Mouse (Mus musculus) kidney, adult 18-20 months (tissue): ENCODE measurements around the gene Bmp8b.
A peak's percentile ranks its signal among the peaks of the same experiment; 100 is the strongest.
"Not testable (repeated sequence)": the region's sequence is repeated elsewhere in the genome, so short reads cannot be mapped to it uniquely, and the experiment has no call there.

ENCODE experiments used
- DNase-seq: peaks from one replicate; pipeline ENCODE4 v3.0.0; 2021

Bmp8b gene

DNA sequence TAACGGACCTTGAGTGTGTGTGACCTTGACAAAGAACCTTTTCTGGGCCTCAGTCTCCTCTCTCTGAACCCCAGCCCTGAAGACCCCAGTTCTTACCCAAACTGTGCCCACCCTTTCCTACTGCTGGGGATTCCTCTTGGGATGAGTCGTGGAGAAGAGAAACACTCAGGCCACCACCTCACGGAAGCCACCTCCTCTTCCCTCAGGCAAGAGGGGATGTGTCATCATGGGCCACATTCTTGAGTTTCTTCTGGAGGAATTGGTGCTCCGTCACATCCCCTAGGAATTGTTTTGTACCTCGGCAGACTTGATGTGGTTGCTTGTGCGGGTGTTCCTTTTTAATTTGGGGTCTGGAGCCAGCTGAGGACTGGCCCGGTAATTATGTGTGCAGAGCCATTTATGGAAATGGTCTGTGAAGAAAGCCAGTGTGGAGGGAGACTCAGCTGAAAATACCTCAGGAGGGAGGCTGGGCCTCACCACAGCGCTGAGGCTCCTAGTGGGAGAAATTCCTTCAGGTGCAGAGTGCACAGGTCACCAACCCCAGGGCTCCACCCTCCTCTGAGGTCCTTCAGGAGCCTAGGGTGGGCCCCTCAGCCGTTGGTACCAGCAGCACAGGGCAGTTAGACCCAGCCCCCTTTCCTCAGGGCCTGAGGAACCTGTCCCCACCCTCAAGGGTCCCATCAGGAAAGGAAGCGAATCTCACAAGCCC is 6.5 kb downstream of the Bmp8b start:
- not testable (repeated sequence) for DNase-seq

DNA sequence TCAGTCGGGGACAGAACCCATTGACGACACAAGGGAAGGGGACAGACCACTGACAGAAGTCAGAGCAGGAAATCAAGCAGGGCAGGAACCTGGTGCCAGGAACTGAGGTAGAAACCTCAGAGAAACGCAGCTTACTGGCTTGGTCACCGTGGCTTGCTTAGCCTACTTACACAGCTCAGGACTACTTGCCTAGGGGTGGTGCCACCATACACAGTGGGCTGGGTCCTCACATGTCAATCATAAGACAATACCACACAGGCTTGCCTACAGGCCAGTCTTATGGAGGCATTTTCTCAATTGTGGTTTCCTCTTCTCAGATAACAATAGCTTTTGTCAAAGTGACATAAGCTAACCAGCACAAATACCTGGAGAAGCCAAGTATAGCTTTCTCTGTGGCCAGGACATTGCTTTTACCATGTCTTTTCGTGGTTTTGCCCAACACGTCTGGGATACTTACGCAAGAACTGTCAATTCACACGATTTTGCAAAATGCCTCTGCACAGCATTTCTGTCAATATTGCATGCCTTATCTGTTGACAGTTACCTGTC is 7.3 kb downstream of the Bmp8b start:
- DNase-seq: no peak

- not testable (repeated sequence) for DNase-seq
Observed at GRCm38 (mm10) chr4:123114651-123115050, 9.7 kb downstream of the Bmp8b start.

DNA sequence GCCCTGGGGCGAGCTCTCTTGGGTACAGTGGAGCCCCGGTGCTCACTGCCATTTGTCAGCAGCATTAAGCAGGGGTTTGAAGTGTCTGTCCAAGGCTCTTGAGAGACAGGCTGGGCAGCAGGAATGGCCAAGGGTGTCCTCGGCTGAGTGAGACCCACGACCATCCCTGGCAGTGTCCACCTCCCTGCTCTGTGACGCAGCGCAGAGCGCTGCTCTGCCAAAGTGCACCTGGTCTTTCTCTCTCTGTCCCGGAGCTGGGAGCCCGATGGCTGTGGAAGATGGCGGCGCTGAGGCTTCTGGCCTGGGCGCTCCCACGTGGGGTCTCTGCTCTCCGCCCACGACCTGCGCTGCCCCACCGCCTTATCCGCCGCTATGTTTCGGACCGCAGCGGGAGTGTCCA is 11.0 kb downstream of the Bmp8b start, which contains the start of gene Oxct2b:
TSS of gene Oxct2b (plus strand) at position 256 of the 400 bp plus-strand sequence.
- DNase-seq: no peak

DNA sequence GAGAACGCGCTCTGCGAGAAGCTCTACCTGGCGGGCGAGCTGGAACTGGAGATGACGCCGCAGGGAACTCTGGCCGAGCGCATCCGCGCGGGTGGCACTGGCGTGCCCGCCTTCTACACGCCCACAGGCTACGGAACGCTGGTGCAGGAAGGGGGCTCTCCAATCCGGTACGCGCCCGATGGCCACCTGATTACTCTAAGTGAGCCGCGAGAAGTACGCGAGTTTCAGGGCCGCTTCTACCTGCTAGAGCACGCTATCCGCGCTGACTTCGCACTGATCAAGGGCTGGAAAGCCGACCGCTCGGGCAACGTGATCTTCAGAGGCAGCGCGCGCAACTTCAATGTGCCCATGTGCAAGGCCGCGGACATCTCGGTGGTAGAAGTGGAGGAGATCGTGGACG is 11.7 kb downstream of the Bmp8b start:
- DNase-seq: not testable (repeated sequence)

DNA sequence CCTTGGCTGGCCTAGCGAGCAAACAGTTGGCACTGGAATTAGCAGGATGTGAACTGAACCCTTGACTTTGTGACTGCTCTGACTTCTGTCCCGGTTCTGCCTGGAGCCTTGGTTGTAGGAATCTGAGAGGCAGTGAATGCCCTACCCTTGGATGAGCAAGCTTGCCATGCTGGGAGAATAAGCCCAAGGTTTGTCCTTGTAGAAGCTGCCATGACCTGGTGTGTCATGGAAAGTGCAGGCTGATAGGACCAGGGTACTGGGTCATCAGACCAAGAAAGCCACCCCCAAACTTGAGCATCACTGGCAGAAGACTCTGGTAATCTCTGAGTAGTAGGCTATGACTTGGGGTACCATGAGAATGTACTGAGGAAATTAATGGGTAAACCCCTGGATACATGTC is 16.3 kb downstream of the Bmp8b start:
- DNase-seq: no peak

DNA sequence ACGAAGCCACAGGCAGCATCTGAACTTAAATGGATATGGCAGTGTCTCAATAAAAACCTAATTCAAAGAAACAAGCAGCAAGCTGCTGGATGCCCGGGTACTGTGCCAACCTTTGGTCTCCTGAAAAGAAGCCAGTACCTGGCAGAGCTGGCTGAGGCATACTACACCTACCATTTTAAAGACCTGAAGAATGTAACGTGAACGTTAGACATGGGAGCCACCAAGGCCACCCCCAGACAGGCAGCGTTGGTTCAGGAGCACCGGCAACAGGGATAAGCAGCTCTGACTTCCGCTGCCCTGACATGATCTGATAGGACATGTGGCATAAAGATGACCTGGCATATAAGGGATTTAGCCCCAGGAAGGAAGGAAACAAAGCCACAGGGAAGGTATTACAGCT is 21.7 kb downstream of the Bmp8b start:
- DNase-seq: no peak

- no peak for DNase-seq
Observed at GRCm38 (mm10) chr4:123127051-123127450, 22.1 kb downstream of the Bmp8b start.

DNA sequence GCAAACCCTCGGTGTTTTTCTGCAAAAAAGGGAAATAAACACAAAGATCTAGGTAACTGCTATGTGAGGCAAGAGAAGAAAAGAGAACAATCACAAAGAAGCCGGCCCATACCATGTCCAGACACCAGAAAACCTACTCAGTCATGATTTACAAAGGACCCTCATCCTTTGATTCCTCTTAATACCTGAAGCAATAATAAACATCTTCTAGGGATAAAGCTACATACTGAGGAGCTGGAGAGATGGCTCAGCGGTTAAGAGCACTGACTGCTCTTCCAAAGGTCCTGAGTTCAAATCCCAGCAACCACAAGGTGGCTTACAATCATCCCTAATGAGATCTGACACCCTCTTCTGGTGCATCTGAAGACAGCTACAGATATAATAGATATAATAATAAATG is 32.6 kb downstream of the Bmp8b start:
- no peak for DNase-seq

DNA sequence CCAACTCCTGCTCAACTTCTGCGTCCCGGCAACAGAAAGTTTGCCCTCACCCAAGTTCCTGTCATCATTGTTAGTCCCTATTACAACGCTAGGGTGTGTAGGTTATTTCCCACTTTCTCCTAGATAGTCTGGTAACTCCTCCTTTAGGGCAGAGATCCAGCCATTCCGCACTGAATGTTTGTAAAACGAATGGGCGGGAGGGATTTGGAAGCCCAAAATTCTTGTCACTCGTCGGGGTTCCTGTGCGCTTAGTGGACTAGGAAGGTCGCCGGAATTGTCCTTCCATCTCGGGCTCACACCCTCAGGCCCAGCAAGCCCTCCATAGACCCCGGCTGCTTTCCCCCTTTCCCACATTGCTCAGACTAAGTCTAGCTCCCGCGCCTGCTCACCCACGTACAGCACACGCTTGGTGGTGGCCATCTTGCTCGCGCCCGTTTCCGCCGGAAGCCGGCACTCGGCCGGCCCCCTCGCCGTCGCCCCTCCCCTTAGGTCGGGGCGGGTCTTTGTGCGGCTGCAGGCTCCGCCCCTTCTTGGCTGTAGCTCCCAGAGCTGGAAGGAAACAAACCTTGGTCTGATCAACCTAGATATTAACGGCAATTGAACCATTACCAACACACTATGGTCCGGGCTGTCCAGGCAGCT is 34.7 kb downstream of the Bmp8b start, which contains the start of gene Ppie:
TSS of gene Ppie (minus strand) at position 439 of the 642 bp plus-strand sequence.
- peak; percentile 85 for DNase-seq

DNA sequence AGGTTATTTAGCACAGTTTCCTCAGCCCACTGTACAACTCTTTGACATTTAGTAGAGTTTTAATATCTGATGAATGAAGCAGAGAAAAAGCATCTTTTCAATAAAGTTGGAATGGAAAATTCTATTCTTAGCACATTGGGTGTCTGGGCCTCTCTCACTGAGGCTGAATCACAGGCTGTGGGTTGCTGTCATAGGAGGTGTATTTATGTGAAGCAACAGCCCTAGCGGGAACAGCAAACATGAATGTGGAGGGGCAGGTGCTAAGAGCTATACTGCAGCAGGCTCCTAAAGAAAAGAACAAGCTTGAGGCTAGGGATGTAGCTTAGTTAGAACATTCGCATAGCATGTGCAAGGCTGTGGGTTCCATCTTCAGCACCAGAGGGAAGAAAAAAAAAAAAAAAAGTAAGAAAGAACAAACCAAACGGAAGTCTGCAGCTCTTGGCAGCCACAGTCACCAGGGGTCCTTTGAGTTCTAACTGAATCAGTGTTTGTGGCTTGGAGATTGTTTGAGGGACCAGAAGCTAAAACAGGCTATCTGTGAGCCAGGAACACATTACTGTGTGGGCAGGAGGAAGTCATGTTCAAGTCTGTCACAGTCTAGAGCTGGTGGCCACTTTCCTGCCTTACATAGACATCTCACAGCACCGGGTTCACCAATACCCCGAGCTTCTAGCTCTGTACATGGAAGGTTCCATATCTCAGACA is 42.6 kb downstream of the Bmp8b start:
- no peak for DNase-seq

DNA sequence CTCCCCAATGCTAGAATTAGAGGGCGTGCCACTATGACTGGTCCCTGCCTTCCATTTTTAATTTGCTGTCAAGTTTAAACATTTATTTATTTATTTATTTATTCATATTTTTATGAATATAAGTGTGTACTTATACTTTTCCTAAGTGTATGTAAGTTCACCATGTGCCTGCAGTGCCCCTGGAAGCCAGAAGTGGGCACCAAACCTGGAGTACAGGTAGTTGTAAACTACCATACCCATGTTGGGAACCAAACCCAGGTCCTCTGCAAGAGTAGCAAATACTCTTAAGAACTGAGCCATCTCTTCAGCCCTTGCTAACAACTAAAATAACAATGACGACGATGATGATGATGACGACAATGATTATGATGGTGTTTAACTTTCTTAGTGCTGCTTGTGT is 47.0 kb downstream of the Bmp8b start:
- no peak for DNase-seq

DNA sequence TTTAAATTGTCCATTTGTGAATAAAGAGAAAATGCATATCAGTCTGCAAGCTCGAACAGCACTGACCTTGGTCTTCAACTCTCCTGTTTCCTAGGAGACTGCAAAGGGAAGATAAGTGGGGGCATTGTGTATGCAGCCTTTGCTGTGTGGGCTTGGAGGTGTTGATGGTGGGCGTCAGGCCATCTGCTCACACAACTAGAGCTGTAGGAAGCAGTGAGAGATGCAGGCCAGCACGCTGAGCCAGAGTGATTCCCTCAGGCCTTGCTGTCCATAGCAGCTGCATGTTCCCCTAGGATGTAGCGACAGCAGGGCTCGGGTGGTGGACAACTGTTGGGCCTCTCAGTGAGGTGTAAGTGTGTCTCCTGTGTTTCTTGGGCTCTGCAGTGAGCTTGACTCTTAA is 48.0 kb downstream of the Bmp8b start:
- no peak for DNase-seq

GRCm38 (mm10) chr4:123155004-123155403 is 50.0 kb downstream of the Bmp8b start:
- DNase-seq: peak; percentile 4

DNA sequence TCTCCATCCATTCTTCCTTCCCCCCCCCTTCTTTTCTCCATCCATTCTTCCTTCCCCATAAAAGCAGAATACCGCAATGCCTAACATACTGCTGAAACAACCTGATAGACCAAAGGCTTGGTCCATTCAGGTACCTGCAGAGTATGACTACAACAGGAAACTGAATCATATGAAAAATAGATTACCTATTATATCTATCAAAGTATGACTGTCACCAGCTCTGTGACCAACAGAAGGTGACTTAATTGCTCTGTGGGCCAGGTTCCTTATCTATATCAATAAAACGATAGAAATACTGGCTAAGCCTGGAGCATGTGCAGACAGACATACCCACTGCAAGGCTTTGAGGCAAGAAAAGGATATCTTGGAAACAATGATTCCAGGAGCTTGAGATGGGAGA is 50.5 kb downstream of the Bmp8b start:
- DNase-seq: no peak

GRCm38 (mm10) chr4:123155840-123156239 is 50.9 kb downstream of the Bmp8b start:
- DNase-seq: no peak

DNA sequence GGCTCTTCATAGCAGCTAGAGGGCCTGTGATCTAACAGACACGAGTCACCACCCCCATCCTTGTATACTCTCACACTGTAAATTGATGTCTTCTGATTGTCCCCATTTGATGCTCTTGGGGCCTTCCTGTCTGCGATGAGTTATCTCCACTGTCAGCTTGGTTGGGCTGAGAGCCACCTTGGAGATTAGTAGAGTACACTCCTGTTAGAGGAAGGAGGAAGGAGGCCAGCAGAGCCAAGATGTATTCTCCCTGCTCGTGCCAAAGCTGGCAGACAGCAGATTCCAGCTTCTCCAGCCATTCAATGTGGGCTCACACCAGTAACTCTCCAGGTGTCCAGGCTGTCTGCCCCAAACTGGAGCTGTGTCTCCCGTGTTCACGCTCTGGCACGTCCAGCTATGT is 55.6 kb downstream of the Bmp8b start:
- DNase-seq: no peak

DNA sequence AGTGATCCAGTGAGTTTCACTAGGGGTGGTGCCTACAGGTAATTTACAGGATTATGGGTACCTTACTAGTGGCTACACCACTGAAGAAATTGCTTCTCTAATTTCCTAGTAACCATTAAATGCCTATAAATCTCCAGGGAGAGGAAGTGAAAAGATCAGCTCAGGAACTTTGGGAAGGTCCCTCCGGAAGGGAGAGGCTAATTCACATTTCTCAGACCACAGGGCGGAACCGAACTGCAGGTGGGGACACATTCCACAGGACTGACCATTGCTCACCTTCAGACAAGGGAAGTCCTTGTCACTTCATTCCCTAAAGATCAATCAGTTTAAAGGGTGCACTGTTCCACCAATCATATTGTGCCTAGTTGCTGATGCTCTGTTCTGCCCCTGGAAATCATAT is 56.3 kb downstream of the Bmp8b start:
- not testable (repeated sequence) for DNase-seq

- no peak for DNase-seq
Observed at GRCm38 (mm10) chr4:123162305-123162917, 57.4 kb downstream of the Bmp8b start.

DNA sequence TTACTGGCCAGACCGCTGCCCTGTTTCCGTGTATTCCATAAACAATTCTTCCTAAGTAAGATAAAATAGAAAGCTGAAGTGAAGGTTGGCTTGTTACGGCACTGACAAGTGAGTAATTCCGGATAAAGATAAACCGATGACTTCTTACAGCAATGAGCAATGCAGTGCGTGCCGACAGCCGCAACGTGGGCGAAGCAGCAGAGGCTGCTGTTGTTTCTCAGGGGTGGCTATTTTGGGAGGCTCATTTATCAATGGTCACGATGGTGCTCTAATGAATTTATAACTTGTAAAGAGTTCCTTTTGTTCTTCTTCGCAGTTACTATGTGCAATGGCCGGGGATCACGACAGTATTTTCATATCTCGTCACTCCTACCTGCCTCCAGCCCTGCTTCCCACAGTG is 59.2 kb downstream of the Bmp8b start:
- no peak for DNase-seq

DNA sequence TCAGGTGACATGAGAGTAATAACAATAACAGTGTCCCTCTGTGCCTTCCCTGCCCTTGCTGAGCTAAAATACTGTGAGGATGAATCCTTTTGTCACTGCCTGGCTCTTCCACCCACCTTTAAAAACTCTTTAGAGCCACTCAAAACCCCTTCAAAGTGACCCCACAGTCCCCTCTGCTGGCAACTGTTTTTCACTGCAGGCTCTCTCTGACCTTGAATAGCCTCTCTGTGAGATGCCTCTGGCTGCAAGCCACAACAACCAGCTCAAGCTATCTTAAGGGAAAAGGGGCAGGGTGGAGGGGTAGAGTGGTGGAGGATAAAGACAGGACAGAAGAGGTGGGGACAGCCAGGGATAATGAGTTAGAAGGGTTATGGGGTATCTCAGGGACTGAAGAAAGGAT is 66.8 kb downstream of the Bmp8b start:
- no peak for DNase-seq
